Mouse (Mus musculus) hindbrain, embryonic 12.5 days (tissue): Measurements from ENCODE around the gene Phkg1. TPM values are rescaled to one million over a fixed set of nuclear protein-coding genes. Genes with fewer than 3 reads are reported as not detected.

ENCODE experiments used
- ATAC-seq: fragments of 200-750 bp; cut with Nextera tagmentation; 2 replicates; pipeline ENCODE4 v1.8.0; 2017; ENCODE audit warnings: moderate TSS enrichment; ENCODE audit not compliant: low FRiP score
- H3K27ac ChIP-seq: fragments of 300-500 bp; sonication (generic); 2 replicates; pipeline ENCODE4 v1.5.1; 2016; ENCODE audit warnings: mild to moderate bottlenecking
- H3K27me3 ChIP-seq: fragments of 300-500 bp; sonication (generic); 2 replicates; pipeline ENCODE4 v1.6.1; 2016; ENCODE audit warnings: mild to moderate bottlenecking
- H3K36me3 ChIP-seq: fragments of 300-500 bp; sonication (generic); 2 replicates; pipeline ENCODE4 v1.6.1; 2016; ENCODE audit warnings: mild to moderate bottlenecking
- H3K4me1 ChIP-seq: fragments of 300-500 bp; sonication (generic); 2 replicates; pipeline ENCODE4 v1.6.1; 2016
- H3K4me2 ChIP-seq: fragments of 300-500 bp; sonication (generic); replicated peaks from 2 replicates; pipeline ENCODE4 v1.6.1; 2016; ENCODE audit warnings: mild to moderate bottlenecking
- H3K4me3 ChIP-seq: fragments of 300-500 bp; sonication (generic); 2 replicates; pipeline ENCODE4 v1.5.1; 2016; ENCODE audit warnings: mild to moderate bottlenecking
- H3K9ac ChIP-seq: fragments of 300-500 bp; sonication (generic); 2 replicates; pipeline ENCODE4 v1.6.1; 2016; ENCODE audit warnings: mild to moderate bottlenecking, moderate library complexity
- H3K9me3 ChIP-seq: fragments of 300-500 bp; sonication (generic); replicated peaks from 2 replicates; pipeline ENCODE4 v1.6.1; 2016; ENCODE audit warnings: mild to moderate bottlenecking
- WGBS: fragments of 180-500 bp; shearing (Covaris S2); methylation state at CpG from one replicate; pipeline ENCODE4 v1.1.7; 2016; 5-methylcytosine and 5-hydroxymethylcytosine counted together
- polyA plus RNA-seq: library from polyadenylated mRNA; unstranded; fragments of >200 nt; fragmentation: Nextera tagmentation; extraction: Ambion mirVana; gene quantifications from 2 replicates; pipeline ENCODE4 v1.2.1, GENCODE M21; 2016

Phkg1 gene
- polyA plus RNA-seq, 1 experiment from 2014 or later: 0.34 TPM

- Histone ChIP-seq H3K27me3 (no peaks in the 10 kb centered on the region), H3K27ac (no peak overlapping the region), H3K36me3 (peaks cover 21% of the 10 kb centered on the region), H3K4me1 (peaks cover 3% of the 10 kb centered on the region; the same call in 1 of the 2 replicates), H3K4me2 (no peak overlapping the region), H3K9ac (no peak overlapping the region), H3K9me3 (no peaks in the 10 kb centered on the region), H3K4me3 (no peak overlapping the region)
- no peak for ATAC-seq
- 80% methylated on average over 12 of the region's 12 CpGs for WGBS
These were observed 32.5 kb downstream of the Phkg1 start for GRCm38 (mm10) chr5:129865841-129866240.

- WGBS: 11% methylated on average over 18 of the region's 18 CpGs
- Histone ChIP-seq H3K9me3 (no peaks in the 10 kb centered on the region), H3K27ac (no peak overlapping the region), H3K9ac (no peak overlapping the region), H3K36me3 (peaks cover 33% of the 10 kb centered on the region), H3K4me2 (no peak overlapping the region), H3K4me1 (peaks cover 3% of the 10 kb centered on the region; the same call in 1 of the 2 replicates), H3K27me3 (no peaks in the 10 kb centered on the region), H3K4me3 (no peak overlapping the region)
- ATAC-seq: no peak
These were observed 33.9 kb downstream of the Phkg1 start for GRCm38 (mm10) chr5:129864467-129864866.

- no peak overlapping the region for H3K4me2 ChIP-seq
- no peaks in the 10 kb centered on the region for H3K9me3 ChIP-seq
- no peak overlapping the region for H3K27ac ChIP-seq
- H3K4me3 ChIP-seq: no peak overlapping the region
- no peak for ATAC-seq
- H3K9ac ChIP-seq: no peak overlapping the region
- peaks cover 45% of the 10 kb centered on the region for H3K36me3 ChIP-seq
- no peaks in the 10 kb centered on the region for H3K27me3 ChIP-seq
- 95% methylated on average over 6 of the region's 6 CpGs for WGBS
- peaks cover 3% of the 10 kb centered on the region; the same call in 1 of the 2 replicates for H3K4me1 ChIP-seq
These were observed 36.0 kb downstream of the Phkg1 start for GRCm38 (mm10) chr5:129862325-129862724.

GRCm38 (mm10) chr5:129856414-129856813, 41.9 kb downstream of the Phkg1 start:
- WGBS: 84% methylated on average over 5 of the region's 5 CpGs
- H3K27ac ChIP-seq: no peak overlapping the region
- no peaks in the 10 kb centered on the region for H3K4me1 ChIP-seq
- H3K36me3 ChIP-seq: peaks cover 63% of the 10 kb centered on the region
- H3K27me3 ChIP-seq: no peaks in the 10 kb centered on the region
- no peak overlapping the region for H3K9ac ChIP-seq
- no peak for ATAC-seq
- no peak overlapping the region for H3K4me3 ChIP-seq
- H3K4me2 ChIP-seq: no peak overlapping the region
- no peaks in the 10 kb centered on the region for H3K9me3 ChIP-seq

GRCm38 (mm10) chr5:129855163-129855562, 43.2 kb downstream of the Phkg1 start:
- ATAC-seq: no peak
- Histone ChIP-seq H3K9me3 (no peaks in the 10 kb centered on the region), H3K4me3 (no peak overlapping the region), H3K27me3 (no peaks in the 10 kb centered on the region), H3K9ac (no peak overlapping the region), H3K27ac (no peak overlapping the region), H3K36me3 (peaks cover 51% of the 10 kb centered on the region), H3K4me1 (no peaks in the 10 kb centered on the region), H3K4me2 (no peak overlapping the region)
- WGBS: 52% methylated on average over 5 of the region's 5 CpGs

- no peak for ATAC-seq
- H3K27ac ChIP-seq: no peak overlapping the region
- peak overlapping the region; percentile 60 for H3K4me2 ChIP-seq
- WGBS: 69% methylated on average over 8 of the region's 8 CpGs
- peak overlapping the region; percentile 63 for H3K4me3 ChIP-seq
- H3K9ac ChIP-seq: peak overlapping the region; percentile 82
- H3K9me3 ChIP-seq: no peaks in the 10 kb centered on the region
- H3K36me3 ChIP-seq: peaks cover 26% of the 10 kb centered on the region
- H3K27me3 ChIP-seq: no peaks in the 10 kb centered on the region
- peaks cover 7% of the 10 kb centered on the region for H3K4me1 ChIP-seq
These were observed 50.9 kb downstream of the Phkg1 start for GRCm38 (mm10) chr5:129847558-129847820.

GRCm38 (mm10) chr5:129846752-129847557, 51.4 kb downstream of the Phkg1 start, which contains the start of gene Sumf2:
Gene Sumf2 (plus strand): TSS chr5:129846986.
- H3K27ac ChIP-seq: peak within 1 kb of the TSS; percentile 83
- no peaks in the 10 kb centered on the region for H3K27me3 ChIP-seq
- H3K9me3 ChIP-seq: no peaks in the 10 kb centered on the region
- peak within 1 kb of the TSS; percentile 60 for H3K4me2 ChIP-seq
- peaks cover 26% of the 10 kb centered on the region for H3K36me3 ChIP-seq
- 14% methylated on average over 22 of the region's 22 CpGs for WGBS
- H3K9ac ChIP-seq: peak within 1 kb of the TSS; percentile 82
- H3K4me3 ChIP-seq: peak within 1 kb of the TSS; percentile 63
- peak; percentile 98 for ATAC-seq
- H3K4me1 ChIP-seq: peaks cover 7% of the 10 kb centered on the region

- Histone ChIP-seq H3K4me2 (no peak overlapping the region), H3K27me3 (no peaks in the 10 kb centered on the region), H3K9me3 (no peaks in the 10 kb centered on the region), H3K4me1 (peaks cover 7% of the 10 kb centered on the region), H3K36me3 (peaks cover 26% of the 10 kb centered on the region), H3K4me3 (no peak overlapping the region), H3K9ac (no peak overlapping the region), H3K27ac (no peak overlapping the region)
- 95% methylated on average over 5 of the region's 5 CpGs for WGBS
- no peak for ATAC-seq
These were observed 53.5 kb downstream of the Phkg1 start for GRCm38 (mm10) chr5:129844848-129845247.

Other genes starting within 250 kb of the Phkg1 start
- gene Zfp11, start 228.4 kb downstream of the Phkg1 start, polyA plus RNA-seq: 5.8 and 6.5 TPM in 2 replicates
- not detected in 2 replicates for gene Sept14, start 190.0 kb downstream of the Phkg1 start, polyA plus RNA-seq
- gene Mrps17, start 183.1 kb downstream of the Phkg1 start, polyA plus RNA-seq: 149 and 151 TPM in 2 replicates
- 81.7 and 94.6 TPM in 2 replicates for gene Nipsnap2, start 173.5 kb downstream of the Phkg1 start, polyA plus RNA-seq
- gene Psph, start 111.1 kb downstream of the Phkg1 start, polyA plus RNA-seq: 35.3 and 36.4 TPM in 2 replicates
- 56.8 and 61.3 TPM in 2 replicates for gene Sumf2, start 51.6 kb downstream of the Phkg1 start, polyA plus RNA-seq
- 714 and 768 TPM in 2 replicates for gene Chchd2, start 11.1 kb downstream of the Phkg1 start, polyA plus RNA-seq
- gene Zbed5, start 2.8 kb downstream of the Phkg1 start, polyA plus RNA-seq: 10.9 and 12.4 TPM in 2 replicates
- 4.7 and 6.6 TPM in 2 replicates for gene Nupr1l, start 10.0 kb upstream of the Phkg1 start, polyA plus RNA-seq
- 40.9 and 42.4 TPM in 2 replicates for gene Vkorc1l1, start 43.4 kb upstream of the Phkg1 start, polyA plus RNA-seq
- 31.4 and 31.5 TPM in 2 replicates for gene Gusb, start 104.5 kb upstream of the Phkg1 start, polyA plus RNA-seq
- gene Asl, start 130.7 kb upstream of the Phkg1 start, polyA plus RNA-seq: 23.5 and 34.7 TPM in 2 replicates
- 53.3 and 56.0 TPM in 2 replicates for gene Crcp, start 130.7 kb upstream of the Phkg1 start, polyA plus RNA-seq
- 57.0 and 62.9 TPM in 2 replicates for gene Tpst1, start 174.8 kb upstream of the Phkg1 start, polyA plus RNA-seq
- 8.7 and 10.1 TPM in 2 replicates for gene Kctd7, start 246.3 kb upstream of the Phkg1 start, polyA plus RNA-seq